13 mouse cellular contexts compared by ENCODE assay signal in the genomic region with DNA sequence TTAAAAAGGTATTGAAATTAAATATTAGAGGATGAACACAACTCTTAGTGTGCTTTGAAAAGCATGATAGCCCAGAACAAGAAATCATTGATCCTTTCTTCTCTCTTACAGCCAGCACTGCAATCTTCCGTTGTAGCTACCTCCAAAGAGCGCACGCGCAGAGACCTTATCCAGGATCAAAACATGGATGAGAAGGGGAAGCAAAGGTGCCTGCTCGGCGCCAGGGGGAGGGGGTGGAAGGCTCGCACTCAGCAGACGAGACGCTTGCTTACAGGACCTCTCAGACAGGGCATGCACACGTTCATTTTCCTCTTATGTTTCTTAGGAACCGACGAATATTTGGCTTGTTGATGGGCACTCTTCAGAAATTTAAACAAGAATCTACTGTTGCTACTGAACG.
"Had no signal": no experiment of that assay in that cellular context is flagged by ENCODE, and none has a peak within 500 bp of the region (broad histone marks: within the 10 kb centered on the region; RNA-seq: fewer than 3 reads in every experiment).

No protein-coding gene starts in this region.

- DNase-seq: kidney, postnatal 14 days; layer of hippocampus, postnatal 36 days; lung, adult 18-20 months; retina, postnatal 1 day; right cerebral cortex, postnatal 4 days; spleen, adult 18-20 months; thymus, adult 18-20 months; thymus, postnatal 14 days had no signal

- H3K9me3 ChIP-seq: kidney, embryonic 15.5 days; limb, embryonic 15.5 days; midbrain, embryonic 12.5 days; neural tube, embryonic 13.5 days had no signal

- H3K27me3 ChIP-seq: kidney, embryonic 15.5 days; limb, embryonic 15.5 days; midbrain, embryonic 12.5 days had no signal

- H3K4me1 ChIP-seq: limb, embryonic 15.5 days had no signal

- H3K9ac ChIP-seq: kidney, embryonic 15.5 days; limb, embryonic 15.5 days had no signal

- H3K27ac ChIP-seq: kidney, embryonic 15.5 days; limb, embryonic 15.5 days; midbrain, embryonic 12.5 days; neural tube, embryonic 13.5 days had no signal

- H3K4me3 ChIP-seq: neural tube, embryonic 13.5 days had no signal

- ATAC-seq: midbrain, embryonic 16.5 days had no signal
